Mouse (Mus musculus) CH12.LX (cell line): ENCODE results near the gene Ccdc148. TPM values are rescaled to one million over a fixed set of nuclear protein-coding genes. Genes with fewer than 3 reads are reported as not detected.

Experiments used
- DNase-seq: peaks from one replicate; pipeline ENCODE4 v3.0.0-alpha.2; 2013; ENCODE audit errors: extremely low read depth
- H3K27ac ChIP-seq: 2 replicates; pipeline ENCODE4 v1.5.1; 2012; ENCODE audit warnings: low read depth, mild to moderate bottlenecking, control low read depth, moderate library complexity; ENCODE audit not compliant: insufficient read depth
- H3K27me3 ChIP-seq: replicated peaks from 2 replicates; pipeline ENCODE3; 2012; ENCODE audit warnings: inconsistent platforms
- H3K36me3 ChIP-seq, 2 experiments: replicated peaks in 1 of 2; 2 replicates each; pipeline versions ENCODE3 to v1.6.1; 2012; ENCODE audit warnings: inconsistent platforms in 1 of 2, low read length in 1 of 2, mild to moderate bottlenecking in 1 of 2, mixed read lengths in 1 of 2, moderate library complexity in 1 of 2; ENCODE audit not compliant: control insufficient read depth in 1 of 2, insufficient read depth in 1 of 2
- H3K4me1 ChIP-seq, 2 experiments: 2 replicates each; pipeline ENCODE4 v1.6.1; 2012; ENCODE audit warnings: inconsistent platforms in 1 of 2, moderate library complexity in 1 of 2; ENCODE audit not compliant: insufficient read depth in 2 of 2, control insufficient read depth in 1 of 2
- H3K4me2 ChIP-seq: 2 replicates; pipeline ENCODE4 v1.6.1; 2012; ENCODE audit warnings: low read depth, mild to moderate bottlenecking, control low read depth; ENCODE audit not compliant: poor library complexity, insufficient read depth, severe bottlenecking
- H3K4me3 ChIP-seq, 3 experiments: fragments of 150-350 bp in 1 of 3; sonication (generic) in 1 of 3; replicated peaks in 1 of 3; 2 replicates each; pipeline versions ENCODE3 to v1.5.1; 2011 to 2012; ENCODE audit warnings: low read depth in 2 of 3, low read length in 2 of 3, mild to moderate bottlenecking in 2 of 3, moderate library complexity in 2 of 3, control low read depth in 1 of 3, improper control_type of control experiment in 1 of 3, inconsistent platforms in 1 of 3, mixed read lengths in 1 of 3; ENCODE audit not compliant: poor library complexity in 1 of 3
- H3K79me2 ChIP-seq: replicated peaks from 2 replicates; pipeline ENCODE4 v1.6.1; 2012; ENCODE audit warnings: mild to moderate bottlenecking, moderate library complexity; ENCODE audit not compliant: control insufficient read depth, poor library complexity, insufficient read depth, severe bottlenecking; ENCODE audit errors: extremely low read depth
- H3K9ac ChIP-seq: 2 replicates; pipeline ENCODE4 v1.6.1; 2012; ENCODE audit warnings: low read depth, mild to moderate bottlenecking, control low read depth, moderate library complexity; ENCODE audit not compliant: insufficient read depth
- H3K9me3 ChIP-seq: replicated peaks from 2 replicates; pipeline ENCODE3; 2012; ENCODE audit warnings: low read length, inconsistent platforms, mixed read lengths
- BHLHE40 ChIP-seq: IDR thresholded peaks from 2 replicates; pipeline ENCODE4 v1.6.1; 2011; ENCODE audit warnings: mild to moderate bottlenecking, low read depth, low read length, improper control_type of control experiment
- CHD1 ChIP-seq: IDR thresholded peaks from 2 replicates; pipeline ENCODE4 v1.6.1; 2012; ENCODE audit warnings: low read depth, low read length, improper control_type of control experiment, inconsistent platforms
- ELF1 ChIP-seq: IDR thresholded peaks from 2 replicates; pipeline ENCODE4 v1.6.1; 2014; ENCODE audit warnings: low read depth, mild to moderate bottlenecking, inconsistent platforms, low read length, improper control_type of control experiment
- EP300 ChIP-seq: IDR thresholded peaks from 2 replicates; pipeline ENCODE4 v1.6.1; 2011; ENCODE audit warnings: low read length, improper control_type of control experiment
- HCFC1 ChIP-seq: IDR thresholded peaks from 2 replicates; pipeline ENCODE4 v1.6.1; 2012; ENCODE audit warnings: low read depth, mild to moderate bottlenecking, inconsistent platforms, low read length, improper control_type of control experiment
- IRF4 ChIP-seq: IDR thresholded peaks from 2 replicates; pipeline ENCODE4 v1.6.1; 2014; ENCODE audit warnings: low read depth, mild to moderate bottlenecking, inconsistent platforms, low read length, improper control_type of control experiment
- JUN ChIP-seq: IDR thresholded peaks from 2 replicates; pipeline ENCODE4 v1.6.1; 2011; ENCODE audit warnings: low read depth, mild to moderate bottlenecking, low read length, improper control_type of control experiment, moderate library complexity; ENCODE audit not compliant: insufficient read depth
- MAFK ChIP-seq: IDR thresholded peaks from 2 replicates; pipeline ENCODE4 v1.6.1; 2011; ENCODE audit warnings: low read length, improper control_type of control experiment; ENCODE audit not compliant: insufficient replicate concordance
- MAX ChIP-seq: IDR thresholded peaks from 2 replicates; pipeline ENCODE4 v1.6.1; 2011; ENCODE audit warnings: low read length, improper control_type of control experiment
- MAZ ChIP-seq: IDR thresholded peaks from 2 replicates; pipeline ENCODE4 v1.6.1; 2012; ENCODE audit warnings: low read depth, mild to moderate bottlenecking, inconsistent platforms, low read length, improper control_type of control experiment, moderate library complexity
- MEF2A ChIP-seq: IDR thresholded peaks from 2 replicates; pipeline ENCODE4 v1.6.1; 2014; ENCODE audit warnings: low read depth, mild to moderate bottlenecking, inconsistent platforms, low read length, improper control_type of control experiment, borderline replicate concordance
- NELFE ChIP-seq: IDR thresholded peaks from 2 replicates; pipeline ENCODE4 v1.6.1; 2011; ENCODE audit warnings: low read depth, low read length, improper control_type of control experiment
- NRF1 ChIP-seq: IDR thresholded peaks from 2 replicates; pipeline ENCODE4 v1.6.1; 2014; ENCODE audit warnings: low read depth, mild to moderate bottlenecking, inconsistent platforms, low read length, improper control_type of control experiment, moderate library complexity
- RAD21 ChIP-seq: IDR thresholded peaks from 2 replicates; pipeline ENCODE4 v1.6.1; 2011; ENCODE audit warnings: low read depth, mild to moderate bottlenecking, low read length, improper control_type of control experiment, moderate library complexity
- RCOR1 ChIP-seq: conservative IDR thresholded peaks from 2 replicates; pipeline ENCODE4 v1.6.1; 2012; ENCODE audit warnings: low read depth, mild to moderate bottlenecking, inconsistent platforms, low read length, improper control_type of control experiment
- TBP ChIP-seq: conservative IDR thresholded peaks from 2 replicates; pipeline ENCODE4 v1.6.1; 2011; ENCODE audit warnings: low read depth, low read length, improper control_type of control experiment
- TCF12 ChIP-seq: IDR thresholded peaks from 2 replicates; pipeline ENCODE4 v1.6.1; 2014; ENCODE audit warnings: low read depth, mild to moderate bottlenecking, inconsistent platforms, low read length, improper control_type of control experiment
- ZC3H11A ChIP-seq: IDR thresholded peaks from 2 replicates; pipeline ENCODE4 v1.6.1; 2012; ENCODE audit warnings: low read depth, mild to moderate bottlenecking, inconsistent platforms, low read length, improper control_type of control experiment
- ZKSCAN1 ChIP-seq: IDR thresholded peaks from 2 replicates; pipeline ENCODE4 v1.6.1; 2012; ENCODE audit warnings: low read depth, inconsistent platforms, low read length, improper control_type of control experiment, borderline replicate concordance
- dilution Hi-C: fragments of 300-500 bp; cut with MboI; formaldehyde crosslinking; loops from 2 replicates; pipeline ENCODE4 v1.14.3; 2020; ENCODE audit warnings: low sequenced_read_pairs; ENCODE audit not compliant: extremely low pct_unique_long_range_greater_than_20kb, extremely low pct_ligation_motif_present
- in situ Hi-C: fragments of 300-500 bp; cut with MboI; formaldehyde crosslinking; loops from 3 replicates; pipeline ENCODE4 v1.14.3; 2019; ENCODE audit warnings: low sequenced_read_pairs, low pct_ligation_motif_present, low pct_unique_long_range_greater_than_20kb, mixed read lengths
- polyA plus RNA-seq: library from polyadenylated mRNA; unstranded; fragments of >175 nt; gene quantifications from 2 replicates; pipeline ENCODE4 v1.2.1, GENCODE M21; 2012; ENCODE audit warnings: low read depth; ENCODE audit not compliant: insufficient read length
- total RNA-seq, 2 experiments: library from RNA; depleted of rRNA; stranded (reverse); fragments of 300-350 nt in 1 of 2; fragments of >200 nt in 1 of 2; gene quantifications; 2 replicates each; pipeline ENCODE4 v1.2.3; 2012 to 2014

Gene Ccdc148
- total and polyA plus RNA-seq, 3 experiments: not detected

DNA sequence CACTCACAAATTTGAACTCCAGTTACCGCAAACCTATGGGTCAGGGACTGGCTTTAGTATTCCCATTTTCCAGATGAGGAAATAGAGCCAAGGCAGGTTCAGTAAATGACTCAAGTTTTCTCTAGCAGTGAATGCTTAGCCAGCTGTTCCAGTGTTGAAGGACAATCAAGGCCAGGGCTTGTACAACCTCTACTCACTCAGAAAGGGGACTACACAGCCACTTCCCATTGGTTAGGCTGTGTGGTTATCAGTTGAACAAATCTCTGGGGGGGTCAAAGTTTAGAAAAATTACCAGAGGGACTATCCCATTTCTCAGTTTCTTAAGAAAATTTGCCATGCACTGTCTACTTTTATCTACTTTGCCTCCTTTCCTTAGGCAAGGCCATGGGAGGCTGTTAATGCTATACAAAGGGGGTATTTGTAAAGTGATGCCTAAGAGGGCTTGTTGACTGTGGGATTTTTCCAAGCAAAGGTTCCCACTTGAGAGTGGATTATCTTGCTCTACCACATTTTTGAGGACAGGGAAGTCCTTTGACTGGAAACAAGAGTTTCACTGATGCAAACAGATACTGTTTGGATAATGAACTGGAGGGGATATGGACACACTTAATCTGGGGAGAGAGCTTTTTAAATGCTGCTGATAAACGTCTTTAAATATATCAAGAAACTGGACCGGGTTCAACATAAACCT is 331.4 kb downstream of the Ccdc148 start:
- TF ChIP-seq IRF4 (no peak), RCOR1 (no peak), EP300 (no peak), MAX (no peak), TCF12 (no peak), MAFK (no peak), ZKSCAN1 (no peak)
- no peak overlapping the region for H3K4me2 ChIP-seq
- H3K36me3 ChIP-seq: no peaks in the 10 kb centered on the region
- in situ Hi-C loops: no loop called here
- no peak overlapping the region for H3K4me3 ChIP-seq
- dilution Hi-C loops: no loop called here
- no peak overlapping the region for H3K9ac ChIP-seq
- peaks cover 72% of the 10 kb centered on the region for H3K9me3 ChIP-seq
- H3K79me2 ChIP-seq: no peaks in the 10 kb centered on the region
- H3K4me1 ChIP-seq: no peaks in the 10 kb centered on the region
- H3K27me3 ChIP-seq: no peaks in the 10 kb centered on the region
- no peak for DNase-seq
- no peak overlapping the region for H3K27ac ChIP-seq

DNA sequence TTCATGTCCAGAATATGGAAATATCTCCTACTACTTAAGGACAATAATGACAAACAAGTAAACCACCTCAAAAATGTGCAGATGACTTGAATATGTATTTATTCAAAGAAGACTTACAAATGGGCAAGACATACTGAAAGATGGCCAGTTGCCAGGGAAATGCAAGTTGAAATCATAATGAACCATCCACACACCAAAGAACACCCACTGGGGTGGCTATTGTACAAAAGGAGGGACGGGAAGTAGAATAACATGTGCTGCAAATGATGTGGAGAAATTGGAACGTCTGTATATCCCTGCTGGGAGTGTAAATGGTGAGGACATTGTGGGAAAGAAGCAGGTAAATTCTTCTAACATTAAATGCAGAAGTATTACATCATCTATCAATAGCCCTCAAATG is 347.5 kb downstream of the Ccdc148 start:
- H3K27ac ChIP-seq: no peak overlapping the region
- in situ Hi-C loops: no loop called here

DNA sequence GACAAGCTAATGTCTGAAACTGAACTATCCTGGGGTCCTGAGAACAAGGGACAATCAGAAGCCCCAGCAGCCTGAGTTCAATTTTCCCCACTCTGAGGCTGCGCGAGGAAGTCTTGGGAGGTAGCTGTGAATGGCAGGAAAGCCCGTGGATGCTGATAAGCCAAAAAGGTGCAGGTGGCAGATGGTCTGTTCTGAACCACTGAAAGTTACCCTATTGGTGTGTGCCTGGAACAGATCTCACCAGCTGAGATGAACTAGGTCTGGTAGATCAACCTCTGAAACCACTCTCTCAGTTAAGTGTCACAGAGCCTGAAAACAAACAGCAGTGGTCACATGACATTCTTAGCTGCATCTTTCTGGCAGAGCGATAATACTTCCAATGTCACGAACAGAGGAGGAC is 360.9 kb downstream of the Ccdc148 start:
- no peak overlapping the region for H3K9ac ChIP-seq
- DNase-seq: no peak
- no peaks in the 10 kb centered on the region for H3K4me1 ChIP-seq
- H3K4me2 ChIP-seq: no peak overlapping the region
- H3K79me2 ChIP-seq: no peaks in the 10 kb centered on the region
- no peak for TF ChIP-seq CHD1
- no peak for TF ChIP-seq NRF1
- no peak for TF ChIP-seq MEF2A
- TF ChIP-seq ELF1: no peak
- TF ChIP-seq NELFE: no peak
- TF ChIP-seq, all 38 proteins: peak for 0
- dilution Hi-C loops: no loop called here
- no peaks in the 10 kb centered on the region for H3K27me3 ChIP-seq
- no peak overlapping the region for H3K27ac ChIP-seq
- no peaks in the 10 kb centered on the region for H3K36me3 ChIP-seq
- peaks cover 56% of the 10 kb centered on the region for H3K9me3 ChIP-seq
- no peak overlapping the region for H3K4me3 ChIP-seq
- in situ Hi-C loops: no loop called here

More for the DNA sequence above, 347.5 kb downstream of the Ccdc148 start:
- Histone ChIP-seq H3K4me2 (no peak overlapping the region), H3K4me1 (no peaks in the 10 kb centered on the region), H3K4me3 (no peak overlapping the region)
- no peak for DNase-seq
- TF ChIP-seq HCFC1 (no peak), ZC3H11A (no peak), JUN (no peak), RAD21 (no peak), EP300 (no peak), BHLHE40 (no peak), ELF1 (no peak), TBP (no peak), MAZ (no peak), ZKSCAN1 (no peak)
- TF ChIP-seq, all 38 proteins: peak for 0
- Histone ChIP-seq H3K79me2 (no peaks in the 10 kb centered on the region), H3K9ac (no peak overlapping the region), H3K36me3 (no peaks in the 10 kb centered on the region), H3K9me3 (peaks cover 54% of the 10 kb centered on the region), H3K27me3 (no peaks in the 10 kb centered on the region)
- dilution Hi-C loops: no loop called here
